Mouse (Mus musculus) cortical plate, adult 2 months (tissue): ENCODE results near the gene Fbxo44.
"Not testable (repeated sequence)": the region's sequence is repeated elsewhere in the genome, so short reads cannot be mapped to it uniquely, and the experiment has no call there.

Experiments used
- CTCF ChIP-seq: fragments of 200-500 bp; IDR thresholded peaks from 2 replicates; pipeline ENCODE4 v1.5.1; 2011; ENCODE audit warnings: mild to moderate bottlenecking, control low read depth, low read length; ENCODE audit not compliant: insufficient read depth; ENCODE audit errors: extremely low read depth
- POLR2A ChIP-seq: fragments of 200-500 bp; IDR thresholded peaks from 2 replicates; pipeline ENCODE4 v1.6.1; 2011; ENCODE audit warnings: mild to moderate bottlenecking, low read length, control low read depth; ENCODE audit not compliant: insufficient read depth; ENCODE audit errors: extremely low read depth

DNA sequence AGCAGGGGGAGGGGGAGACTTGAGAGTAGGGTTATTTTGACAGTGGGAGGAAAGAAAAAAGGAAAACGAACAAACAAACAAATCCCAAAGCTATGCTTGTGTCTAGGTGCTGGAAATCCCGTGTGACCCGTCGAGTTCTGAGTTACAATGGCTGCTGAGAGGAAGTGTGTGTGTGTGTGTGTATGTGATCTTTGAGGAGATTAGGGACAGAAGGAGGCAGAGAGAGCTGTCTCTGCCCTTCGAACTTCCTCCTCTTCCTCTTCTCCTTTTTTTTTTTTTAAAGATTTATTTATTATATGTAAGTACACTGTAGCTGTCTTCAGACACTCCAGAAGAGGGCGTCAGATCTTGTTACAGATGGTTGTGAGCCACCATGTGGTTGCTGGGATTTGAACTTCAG lies 16.3 kb upstream of the Fbxo44 start:
- not testable (repeated sequence) for TF ChIP-seq CTCF, POLR2A
